In the genomic region with DNA sequence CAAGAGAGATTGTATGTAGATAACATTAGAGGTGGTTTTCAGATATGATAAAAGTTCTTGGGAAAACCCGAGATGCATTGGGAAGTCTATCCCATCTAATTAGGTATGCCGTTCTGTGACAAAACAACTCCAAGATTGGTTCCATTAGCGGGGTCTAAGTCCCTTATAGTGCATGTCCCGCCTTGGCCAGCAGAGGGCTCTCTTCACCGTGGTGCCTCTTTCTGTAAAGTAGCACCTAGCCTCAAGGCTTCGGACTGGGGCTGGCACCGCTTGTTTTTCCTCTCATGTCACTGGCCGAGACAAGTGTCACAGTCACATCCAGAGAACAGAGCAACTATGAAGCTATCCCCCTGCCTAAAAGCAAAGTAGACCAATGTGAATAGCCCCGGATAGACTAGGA, we compare ENCODE assay signal across 9 mouse cellular contexts. TPM values are rescaled to one million over a fixed set of nuclear protein-coding genes. Genes with fewer than 3 reads are reported as not detected.
DNase-seq lines count a peak whose midpoint lies in the region; ATAC-seq and TF ChIP-seq lines count a peak whose summit lies in the region.
"Had no signal": no experiment of that assay in that cellular context is flagged by ENCODE, and none has a peak within 500 bp of the region (broad histone marks: within the 10 kb centered on the region; RNA-seq: fewer than 3 reads in every experiment).

No protein-coding gene starts in this region.

- peak; percentile 59 for TF ChIP-seq CTCF in olfactory bulb, adult 2 months (IDR thresholded peaks at IDR 0.05; ENCODE audit: insufficient read depth, low read depth, low read length)

- intact Hi-C loops in left cerebral cortex, postnatal 36 days (cut with DNase I) = loop anchor here (1.0 to 10.0 kb wide), 3 partner anchors 67 to 293 kb away; partner anchors contain the start of gene Ccn5

- peak; percentile 86 for DNase-seq in hindbrain, embryonic 14.5 days (ENCODE audit: low spot score)
- peak; percentile 52 for DNase-seq in c-Kit-positive CD71-positive TER-119-positive erythroid progenitor cells, embryonic 14.5 days (ENCODE audit: low spot score)
- peak; percentile 66 to 71 for DNase-seq in left cerebral cortex, postnatal 36 days (ENCODE audit: low spot score in 2 of 2)
- peak; percentile 22 to 46 for DNase-seq in thymus, adult 18-20 months

- 13% methylated on average over 9 of the region's 9 CpGs for WGBS in hindbrain, embryonic 14.5 days
- WGBS in hindbrain, embryonic 13.5 days = 11% methylated on average over 9 of the region's 9 CpGs
- 13% methylated on average over 9 of the region's 9 CpGs for WGBS in intestine, embryonic 16.5 days
- WGBS in olfactory bulb, adult 2 months = 8% methylated on average over 9 of the region's 9 CpGs

- no peaks in the 10 kb centered on the region for H3K9me3 ChIP-seq in hindbrain, embryonic 14.5 days (ENCODE audit: control insufficient read depth, low read length)
- no peaks in the 10 kb centered on the region for H3K9me3 ChIP-seq in hindbrain, embryonic 13.5 days
- no peaks in the 10 kb centered on the region for H3K9me3 ChIP-seq in intestine, embryonic 16.5 days (ENCODE audit: control insufficient read depth, low read length)
- H3K9me3 ChIP-seq: embryonic facial prominence, embryonic 12.5 days had no signal

- no peaks in the 10 kb centered on the region for H3K4me1 ChIP-seq in hindbrain, embryonic 14.5 days (replicated peaks; ENCODE audit: control insufficient read depth, insufficient read depth, low read length)
- H3K4me1 ChIP-seq in hindbrain, embryonic 13.5 days (replicated peaks) = peaks cover 4% of the 10 kb centered on the region
- H3K4me1 ChIP-seq in intestine, embryonic 16.5 days (ENCODE audit: control insufficient read depth, insufficient read depth, low read length) = peaks cover 17% of the 10 kb centered on the region
- H3K4me1 ChIP-seq in olfactory bulb, adult 2 months (ENCODE audit: control insufficient read depth, insufficient read depth, low read length) = peaks cover 4% of the 10 kb centered on the region; the same call in 1 of the 2 replicates
- H3K4me1 ChIP-seq: embryonic facial prominence, embryonic 12.5 days had no signal

- no peak overlapping the region for H3K4me3 ChIP-seq in hindbrain, embryonic 14.5 days (replicated peaks; ENCODE audit: low read length)
- no peak overlapping the region for H3K4me3 ChIP-seq in hindbrain, embryonic 13.5 days
- no peak overlapping the region for H3K4me3 ChIP-seq in intestine, embryonic 16.5 days (ENCODE audit: low read length)
- no peak overlapping the region for H3K4me3 ChIP-seq in olfactory bulb, adult 2 months (ENCODE audit: insufficient read depth, low read depth, low read length)
- H3K4me3 ChIP-seq: embryonic facial prominence, embryonic 12.5 days had no signal

- no peaks in the 10 kb centered on the region for H3K36me3 ChIP-seq in hindbrain, embryonic 14.5 days (replicated peaks; ENCODE audit: control insufficient read depth, insufficient read depth)
- no peaks in the 10 kb centered on the region for H3K36me3 ChIP-seq in hindbrain, embryonic 13.5 days
- H3K36me3 ChIP-seq in intestine, embryonic 16.5 days (ENCODE audit: control insufficient read depth, insufficient read depth, low read length) = no peaks in the 10 kb centered on the region
- H3K36me3 ChIP-seq: embryonic facial prominence, embryonic 12.5 days had no signal

- ATAC-seq in hindbrain, embryonic 14.5 days (ENCODE audit: low FRiP score) = no peak
- ATAC-seq in hindbrain, embryonic 13.5 days (ENCODE audit: low FRiP score) = no peak
- peak; percentile 76; the same call in 1 of the 2 replicates for ATAC-seq in frontal cortex, adult (ENCODE audit: low TSS enrichment)
- no peak for ATAC-seq in intestine, embryonic 16.5 days

- TF ChIP-seq POLR2A in olfactory bulb, adult 2 months (IDR thresholded peaks at IDR 0.05; ENCODE audit: insufficient read depth, low read depth, low read length) = no peak

- H3K9ac ChIP-seq in hindbrain, embryonic 14.5 days = no peak overlapping the region
- no peak overlapping the region for H3K9ac ChIP-seq in hindbrain, embryonic 13.5 days
- peak overlapping the region; percentile 6; the same call in 1 of the 2 replicates for H3K9ac ChIP-seq in intestine, embryonic 16.5 days (ENCODE audit: low read depth, low read length)
- H3K9ac ChIP-seq: embryonic facial prominence, embryonic 12.5 days had no signal

- no peaks in the 10 kb centered on the region for H3K27me3 ChIP-seq in hindbrain, embryonic 14.5 days (ENCODE audit: control insufficient read depth, insufficient read depth, low read length)
- H3K27me3 ChIP-seq in hindbrain, embryonic 13.5 days = peaks cover 10% of the 10 kb centered on the region
- no peaks in the 10 kb centered on the region for H3K27me3 ChIP-seq in intestine, embryonic 16.5 days (replicated peaks; ENCODE audit: control insufficient read depth, insufficient read depth, low read length)

- no peak overlapping the region for H3K4me2 ChIP-seq in hindbrain, embryonic 14.5 days (replicated peaks)
- H3K4me2 ChIP-seq in hindbrain, embryonic 13.5 days = no peak overlapping the region
- no peak overlapping the region for H3K4me2 ChIP-seq in intestine, embryonic 16.5 days (ENCODE audit: low read depth, low read length)
- H3K4me2 ChIP-seq: embryonic facial prominence, embryonic 12.5 days had no signal

- no peak overlapping the region for H3K27ac ChIP-seq in hindbrain, embryonic 14.5 days
- no peak overlapping the region for H3K27ac ChIP-seq in hindbrain, embryonic 13.5 days
- H3K27ac ChIP-seq in intestine, embryonic 16.5 days (ENCODE audit: low read length) = no peak overlapping the region
- no peak overlapping the region for H3K27ac ChIP-seq in olfactory bulb, adult 2 months (ENCODE audit: insufficient read depth, low read depth, low read length)
- H3K27ac ChIP-seq: embryonic facial prominence, embryonic 12.5 days had no signal

RNA-seq across cellular contexts. Expression of gene Hnf4a, which starts 25.3 kb away (rescaled TPM):
- not detected in 2 replicates for polyA plus RNA-seq in hindbrain, embryonic 14.5 days (2014; fragmentation: Nextera tagmentation; extraction: Ambion mirVana)
- polyA plus RNA-seq in hindbrain, embryonic 13.5 days (2015; fragmentation: Nextera tagmentation; extraction: Ambion mirVana) = 0.09 TPM in 1 of 2 replicates, not detected in the other
- 86.6 and 88.5 TPM in 2 replicates for polyA plus RNA-seq in intestine, embryonic 16.5 days (2015; fragmentation: Nextera tagmentation; extraction: Ambion mirVana)
- total RNA-seq in left cerebral cortex, postnatal 36 days (2021) = not detected
- not detected in 2 replicates for polyA plus RNA-seq in olfactory bulb, adult 2 months (2012; ENCODE audit: insufficient read depth, insufficient read length, low replicate concordance, missing spikeins)
- polyA plus RNA-seq: embryonic facial prominence, embryonic 12.5 days had no signal

RNA-seq across cellular contexts. Expression of gene R3hdml, which starts 39.8 kb away (rescaled TPM):
- polyA plus RNA-seq in hindbrain, embryonic 14.5 days (2014; fragmentation: Nextera tagmentation; extraction: Ambion mirVana) = 0.26 and 0.29 TPM in 2 replicates
- not detected in 2 replicates for polyA plus RNA-seq in hindbrain, embryonic 13.5 days (2015; fragmentation: Nextera tagmentation; extraction: Ambion mirVana)
- 0.20 and 0.24 TPM in 2 replicates for polyA plus RNA-seq in intestine, embryonic 16.5 days (2015; fragmentation: Nextera tagmentation; extraction: Ambion mirVana)
- total RNA-seq in left cerebral cortex, postnatal 36 days (2021) = not detected
- not detected in 2 replicates for polyA plus RNA-seq in olfactory bulb, adult 2 months (2012; ENCODE audit: insufficient read depth, insufficient read length, low replicate concordance, missing spikeins)
- polyA plus RNA-seq: embryonic facial prominence, embryonic 12.5 days had no signal

RNA-seq across cellular contexts. Expression of gene Fitm2, which starts 59.5 kb away (rescaled TPM):
- polyA plus RNA-seq in hindbrain, embryonic 14.5 days (2014; fragmentation: Nextera tagmentation; extraction: Ambion mirVana) = 16.3 and 18.7 TPM in 2 replicates
- 14.0 and 14.1 TPM in 2 replicates for polyA plus RNA-seq in hindbrain, embryonic 13.5 days (2015; fragmentation: Nextera tagmentation; extraction: Ambion mirVana)
- 10.4 and 10.6 TPM in 2 replicates for polyA plus RNA-seq in intestine, embryonic 16.5 days (2015; fragmentation: Nextera tagmentation; extraction: Ambion mirVana)
- 10 to 100 TPM; 18.8 to 19.3 TPM for total RNA-seq in left cerebral cortex, postnatal 36 days (2021)
- polyA plus RNA-seq in olfactory bulb, adult 2 months (2012; ENCODE audit: insufficient read depth, insufficient read length, low replicate concordance, missing spikeins) = not detected in 2 replicates

Comparison
In these comparisons a context has a peak if more than half of its experiments do, and no peak if none do; other contexts are left out.
1. DNase-seq: peak in every context shown above with its lines; median percentile 86 in hindbrain, embryonic 14.5 days; 68 in left cerebral cortex, postnatal 36 days; 52 in c-Kit-positive CD71-positive TER-119-positive erythroid progenitor cells, embryonic 14.5 days; 34 in thymus, adult 18-20 months.
2. RNA of gene Hnf4a, which starts 25.3 kb away (polyA plus RNA-seq): 86.6 to 88.5 TPM in intestine, embryonic 16.5 days; 0.09 TPM in hindbrain, embryonic 13.5 days, not detected in hindbrain, embryonic 14.5 days and not detected in olfactory bulb, adult 2 months; every median in the first group is over 10 times any median in the second.
3. RNA of gene Fitm2, which starts 59.5 kb away (polyA plus RNA-seq): 16.3 to 18.7 TPM in hindbrain, embryonic 14.5 days, 14.0 to 14.1 TPM in hindbrain, embryonic 13.5 days and 10.4 to 10.6 TPM in intestine, embryonic 16.5 days; not detected in olfactory bulb, adult 2 months; every median in the first group is over 10 times any median in the second.